Mouse (Mus musculus) kidney, adult 2 months (tissue): Measurements from ENCODE around the gene Ssh1.

Experiments
- CTCF ChIP-seq: fragments of 200-500 bp; conservative IDR thresholded peaks from 2 replicates; pipeline ENCODE4 v1.5.1; 2011; ENCODE audit warnings: low read depth, mild to moderate bottlenecking, control low read depth, low read length, moderate library complexity, mixed read lengths; ENCODE audit not compliant: insufficient read depth, insufficient read length
- POLR2A ChIP-seq: fragments of 200-500 bp; IDR thresholded peaks from one replicate; pipeline ENCODE4 v1.6.1; 2011; ENCODE audit warnings: low read depth, low read length, control low read depth

DNA sequence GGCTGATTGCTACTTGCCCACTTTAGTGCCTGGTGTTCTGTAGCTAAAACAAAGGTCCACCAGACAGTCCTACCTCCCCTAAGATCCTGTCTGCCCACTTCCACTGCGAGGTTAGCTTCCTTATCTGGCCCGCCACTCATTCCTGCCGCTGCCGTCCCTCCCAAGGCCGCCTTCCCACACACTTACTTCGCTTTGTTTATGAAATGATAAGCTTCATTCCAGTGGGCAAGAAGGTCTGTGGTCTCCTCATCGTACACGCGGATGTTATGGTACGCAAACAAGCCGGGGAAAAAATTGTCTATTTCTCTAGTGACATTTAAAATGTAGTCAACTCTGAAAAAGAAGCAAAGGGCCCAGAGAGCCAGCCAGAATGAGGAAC is 42.0 kb downstream of the Ssh1 start:
- TF ChIP-seq POLR2A (no peak), CTCF (no peak)
